Mouse (Mus musculus): ENCODE measurements around the gene Cd209f. TPM values are rescaled to one million over a fixed set of nuclear protein-coding genes. Genes with fewer than 3 reads are reported as not detected.

Gene Cd209f
- not detected in 2 replicates for polyA plus RNA-seq (2012; ENCODE audit: low replicate concordance)

DNA sequence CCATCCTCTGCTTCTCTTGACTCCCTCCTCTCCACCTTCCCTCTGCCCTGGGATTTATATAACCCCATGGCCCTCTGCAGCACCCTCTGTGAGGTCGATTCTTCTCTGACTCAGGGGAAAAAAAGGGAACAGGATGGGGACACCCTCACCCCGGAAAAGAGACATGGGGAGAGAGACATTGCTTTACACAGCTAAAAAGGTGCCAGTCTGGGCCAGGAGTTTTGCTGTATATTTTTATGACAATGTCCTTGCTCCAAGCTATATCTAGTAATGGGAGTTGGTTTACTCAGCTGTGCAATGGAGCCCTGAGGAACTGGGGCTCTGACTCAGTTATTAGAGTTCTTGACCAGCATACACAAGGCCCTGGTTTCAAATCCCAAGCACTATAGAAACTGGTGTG lies at the start of gene Cd209f:
Cd209f (minus strand) TSS at position 101 of the 400 bp plus-strand sequence.

DNA sequence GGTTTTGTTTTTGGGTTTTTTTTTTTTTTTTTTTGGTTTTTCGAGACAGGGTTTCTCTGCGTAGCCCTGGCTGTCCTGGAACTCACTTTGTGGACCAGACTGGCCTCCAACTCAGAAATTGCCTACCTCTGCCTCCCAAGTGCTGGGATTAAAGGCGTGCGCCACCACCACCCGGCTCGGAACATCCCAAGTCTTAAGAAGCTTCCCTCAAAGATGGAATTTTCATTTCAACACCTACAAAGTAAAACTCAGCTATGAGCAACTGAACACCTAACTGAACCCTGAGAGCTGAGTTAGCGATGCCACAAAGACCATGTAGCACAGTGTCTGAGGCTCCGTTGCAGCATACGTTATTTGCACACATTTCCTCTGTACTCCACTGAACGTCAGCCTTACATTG lies 28.2 kb upstream of the Cd209f start, which contains the start of gene Cd209g:
Cd209g (plus strand) TSS at position 301 of the 400 bp plus-strand sequence.

Other genes starting within 250 kb of the Cd209f start
- gene Cd209d, start 227.3 kb downstream of the Cd209f start, polyA plus RNA-seq (2012; ENCODE audit: low replicate concordance), result 0.44 and 0.67 TPM in 2 replicates
- gene Cd209b, start 179.0 kb downstream of the Cd209f start, polyA plus RNA-seq (2012; ENCODE audit: low replicate concordance), result 0.21 and 0.27 TPM in 2 replicates
- 0.16 and 0.85 TPM in 2 replicates for gene Cd209c, start 151.1 kb downstream of the Cd209f start, polyA plus RNA-seq (2012; ENCODE audit: low replicate concordance)
- not detected in 2 replicates for gene Cd209g, start 28.3 kb upstream of the Cd209f start, polyA plus RNA-seq (2012; ENCODE audit: low replicate concordance)
- gene Evi5l, start 60.7 kb upstream of the Cd209f start, polyA plus RNA-seq (2012; ENCODE audit: low replicate concordance), result 12.3 and 16.8 TPM in 2 replicates
- 0.17 and 0.51 TPM in 2 replicates for gene Prr36, start 111.6 kb upstream of the Cd209f start, polyA plus RNA-seq (2012; ENCODE audit: low replicate concordance)
- not detected in 2 replicates for gene Lrrc8e, start 121.0 kb upstream of the Cd209f start, polyA plus RNA-seq (2012; ENCODE audit: low replicate concordance)
- 193 and 258 TPM in 2 replicates for gene Map2k7, start 132.9 kb upstream of the Cd209f start, polyA plus RNA-seq (2012; ENCODE audit: low replicate concordance)
- gene Gm49320, start 133.0 kb upstream of the Cd209f start, polyA plus RNA-seq (2012; ENCODE audit: low replicate concordance), result 0.26 and 0.38 TPM in 2 replicates
- 57.9 and 98.0 TPM in 2 replicates for gene Tgfbr3l, start 142.4 kb upstream of the Cd209f start, polyA plus RNA-seq (2012; ENCODE audit: low replicate concordance)
- 45.0 and 117 TPM in 2 replicates for gene Snapc2, start 147.2 kb upstream of the Cd209f start, polyA plus RNA-seq (2012; ENCODE audit: low replicate concordance)
- 1.2 and 1.9 TPM in 2 replicates for gene Ctxn1, start 153.4 kb upstream of the Cd209f start, polyA plus RNA-seq (2012; ENCODE audit: low replicate concordance)
- 32.6 and 33.6 TPM in 2 replicates for gene Timm44, start 170.1 kb upstream of the Cd209f start, polyA plus RNA-seq (2012; ENCODE audit: low replicate concordance)
- gene Ccl25, start 219.4 kb upstream of the Cd209f start, polyA plus RNA-seq (2012; ENCODE audit: low replicate concordance), result 1.3 and 1.8 TPM in 2 replicates
- 44.2 and 54.9 TPM in 2 replicates for gene Elavl1, start 219.6 kb upstream of the Cd209f start, polyA plus RNA-seq (2012; ENCODE audit: low replicate concordance)

All from hematopoietic multipotent progenitor cell, adult 10-12 weeks (in vitro differentiated cells).